Mouse (Mus musculus): Measurements from ENCODE around the gene Ucp3.

DNA sequence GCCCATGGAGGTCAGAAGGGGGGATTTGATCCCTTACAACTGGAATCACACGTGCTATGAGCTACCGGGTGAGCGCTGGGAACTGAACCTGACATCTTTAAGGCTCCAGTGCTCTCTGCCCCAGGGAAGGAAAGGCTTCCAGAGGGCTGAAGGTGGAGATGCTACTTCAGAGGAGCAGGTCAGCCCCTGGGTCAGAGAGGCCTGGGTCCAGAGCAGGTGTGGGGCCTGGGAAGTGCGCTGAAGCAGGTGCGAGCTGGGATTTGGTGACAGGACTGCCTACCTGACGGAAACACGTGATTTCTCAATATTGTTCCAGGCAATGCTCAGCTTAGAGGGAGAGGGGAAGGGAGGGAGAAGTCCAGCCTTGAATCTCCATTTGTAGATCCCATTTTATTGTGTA is 8.5 kb upstream of the Ucp3 start:
- TF ChIP-seq CTCF (IDR thresholded peaks at IDR 0.05; ENCODE audit: control insufficient read depth, insufficient read depth, insufficient read length) (no peak), MAX (IDR thresholded peaks at IDR 0.05) (no peak), MYOD1 (IDR thresholded peaks at IDR 0.05; ENCODE audit: control insufficient read depth, insufficient read length, low read depth) (no peak), CEBPB (IDR thresholded peaks at IDR 0.05; ENCODE audit: low read depth) (no peak)
